Mouse (Mus musculus): ENCODE results near the gene Zfp64. TPM values are rescaled to one million over a fixed set of nuclear protein-coding genes. Genes with fewer than 3 reads are reported as not detected.

Gene Zfp64
- polyA plus RNA-seq, 1 experiment from 2014 or later = 30.8 TPM

DNA sequence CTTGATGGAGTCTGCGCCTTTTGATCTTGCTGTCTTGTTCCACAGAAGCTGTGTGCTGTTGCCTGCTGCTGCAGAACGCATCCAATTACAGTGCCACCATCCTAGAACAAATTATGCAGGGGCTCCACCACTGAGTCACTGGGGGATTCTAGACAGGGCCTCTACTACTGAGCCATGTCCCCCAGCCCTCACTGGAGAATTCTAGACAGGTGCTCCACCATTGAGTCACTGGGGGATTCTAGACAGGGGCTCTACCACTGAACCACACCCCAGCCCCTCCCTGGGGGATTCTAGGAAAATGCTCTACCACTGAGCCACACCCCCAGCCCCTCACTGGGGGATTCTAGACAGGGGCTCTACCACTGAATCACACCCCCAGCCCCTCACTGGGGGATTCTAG is 63.3 kb downstream of the Zfp64 start:
- no peaks in the 10 kb centered on the region for H3K36me3 ChIP-seq (ENCODE audit: control insufficient read depth, insufficient read depth, low read length)
- no peak overlapping the region for H3K27ac ChIP-seq (ENCODE audit: low read depth, low read length)
- no peaks in the 10 kb centered on the region for H3K9me3 ChIP-seq (ENCODE audit: control insufficient read depth, low read length)
- H3K27me3 ChIP-seq (replicated peaks; ENCODE audit: control insufficient read depth, insufficient read depth, low read length) = no peaks in the 10 kb centered on the region
- no peak overlapping the region for H3K4me3 ChIP-seq (ENCODE audit: low read length)
- WGBS = 61% methylated on average over 2 of the region's 2 CpGs
- no peaks in the 10 kb centered on the region for H3K4me1 ChIP-seq (ENCODE audit: control insufficient read depth, insufficient read depth, low read depth, low read length)
- no peak overlapping the region for H3K4me2 ChIP-seq (ENCODE audit: low read length)
- ATAC-seq = no peak
- H3K9ac ChIP-seq (ENCODE audit: low read depth, low read length) = no peak overlapping the region

- H3K27ac ChIP-seq (ENCODE audit: low read depth, low read length) = no peak overlapping the region
- H3K36me3 ChIP-seq (ENCODE audit: control insufficient read depth, insufficient read depth, low read length) = no peaks in the 10 kb centered on the region
- H3K9me3 ChIP-seq (ENCODE audit: control insufficient read depth, low read length) = no peaks in the 10 kb centered on the region
- H3K27me3 ChIP-seq (replicated peaks; ENCODE audit: control insufficient read depth, insufficient read depth, low read length) = no peaks in the 10 kb centered on the region
- no peak for ATAC-seq
- H3K4me2 ChIP-seq (ENCODE audit: low read length) = no peak overlapping the region
- H3K4me3 ChIP-seq (ENCODE audit: low read length) = no peak overlapping the region
- H3K4me1 ChIP-seq (ENCODE audit: control insufficient read depth, insufficient read depth, low read depth, low read length) = no peaks in the 10 kb centered on the region
- WGBS = 62% methylated on average over 8 of the region's 8 CpGs
- no peak overlapping the region for H3K9ac ChIP-seq (ENCODE audit: low read depth, low read length)
Observed at GRCm38 (mm10) chr2:168884641-168885040, 70.7 kb downstream of the Zfp64 start.

- no peaks in the 10 kb centered on the region for H3K36me3 ChIP-seq (ENCODE audit: control insufficient read depth, insufficient read depth, low read length)
- H3K4me3 ChIP-seq (ENCODE audit: low read length) = no peak overlapping the region
- no peak overlapping the region for H3K27ac ChIP-seq (ENCODE audit: low read depth, low read length)
- WGBS = 88% methylated on average over 1 of the region's 1 CpGs
- no peaks in the 10 kb centered on the region for H3K9me3 ChIP-seq (ENCODE audit: control insufficient read depth, low read length)
- H3K4me2 ChIP-seq (ENCODE audit: low read length) = no peak overlapping the region
- H3K4me1 ChIP-seq (ENCODE audit: control insufficient read depth, insufficient read depth, low read depth, low read length) = no peaks in the 10 kb centered on the region
- no peaks in the 10 kb centered on the region for H3K27me3 ChIP-seq (replicated peaks; ENCODE audit: control insufficient read depth, insufficient read depth, low read length)
- ATAC-seq = no peak
- no peak overlapping the region for H3K9ac ChIP-seq (ENCODE audit: low read depth, low read length)
Observed at GRCm38 (mm10) chr2:168882997-168883396, 72.4 kb downstream of the Zfp64 start.

GRCm38 (mm10) chr2:168881927-168882326 is 73.5 kb downstream of the Zfp64 start:
- 46% methylated on average over 5 of the region's 5 CpGs for WGBS
- H3K4me3 ChIP-seq (ENCODE audit: low read length) = no peak overlapping the region
- H3K27me3 ChIP-seq (replicated peaks; ENCODE audit: control insufficient read depth, insufficient read depth, low read length) = no peaks in the 10 kb centered on the region
- H3K9ac ChIP-seq (ENCODE audit: low read depth, low read length) = no peak overlapping the region
- no peaks in the 10 kb centered on the region for H3K9me3 ChIP-seq (ENCODE audit: control insufficient read depth, low read length)
- ATAC-seq = no peak
- no peak overlapping the region for H3K27ac ChIP-seq (ENCODE audit: low read depth, low read length)
- no peaks in the 10 kb centered on the region for H3K4me1 ChIP-seq (ENCODE audit: control insufficient read depth, insufficient read depth, low read depth, low read length)
- H3K4me2 ChIP-seq (ENCODE audit: low read length) = no peak overlapping the region
- no peaks in the 10 kb centered on the region for H3K36me3 ChIP-seq (ENCODE audit: control insufficient read depth, insufficient read depth, low read length)

DNA sequence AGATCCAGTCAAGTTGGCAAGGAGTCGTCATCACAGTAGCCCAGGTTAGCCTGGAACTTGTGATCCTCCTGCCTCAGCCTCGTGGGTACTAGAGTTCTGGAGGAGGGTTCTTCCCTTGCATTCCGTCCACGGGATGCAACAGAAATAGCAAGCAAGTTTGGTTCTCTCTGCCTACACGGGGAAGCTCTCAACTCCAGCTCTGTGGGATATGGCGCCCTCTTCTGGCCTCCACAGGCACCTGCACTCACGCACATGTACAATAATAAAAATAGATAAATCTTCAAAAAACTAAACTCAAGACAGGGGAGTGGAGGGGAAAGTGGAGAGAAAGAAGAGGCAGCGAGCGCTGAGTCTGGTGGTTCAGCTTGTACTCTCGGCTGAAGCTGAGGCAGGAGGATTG is 75.8 kb downstream of the Zfp64 start:
- H3K4me3 ChIP-seq (ENCODE audit: low read length) = no peak overlapping the region
- no peaks in the 10 kb centered on the region for H3K27me3 ChIP-seq (replicated peaks; ENCODE audit: control insufficient read depth, insufficient read depth, low read length)
- H3K36me3 ChIP-seq (ENCODE audit: control insufficient read depth, insufficient read depth, low read length) = no peaks in the 10 kb centered on the region
- H3K4me2 ChIP-seq (ENCODE audit: low read length) = no peak overlapping the region
- WGBS = 89% methylated on average over 10 of the region's 10 CpGs
- no peaks in the 10 kb centered on the region for H3K4me1 ChIP-seq (ENCODE audit: control insufficient read depth, insufficient read depth, low read depth, low read length)
- H3K9ac ChIP-seq (ENCODE audit: low read depth, low read length) = no peak overlapping the region
- ATAC-seq = no peak
- H3K9me3 ChIP-seq (ENCODE audit: control insufficient read depth, low read length) = no peaks in the 10 kb centered on the region
- H3K27ac ChIP-seq (ENCODE audit: low read depth, low read length) = no peak overlapping the region

DNA sequence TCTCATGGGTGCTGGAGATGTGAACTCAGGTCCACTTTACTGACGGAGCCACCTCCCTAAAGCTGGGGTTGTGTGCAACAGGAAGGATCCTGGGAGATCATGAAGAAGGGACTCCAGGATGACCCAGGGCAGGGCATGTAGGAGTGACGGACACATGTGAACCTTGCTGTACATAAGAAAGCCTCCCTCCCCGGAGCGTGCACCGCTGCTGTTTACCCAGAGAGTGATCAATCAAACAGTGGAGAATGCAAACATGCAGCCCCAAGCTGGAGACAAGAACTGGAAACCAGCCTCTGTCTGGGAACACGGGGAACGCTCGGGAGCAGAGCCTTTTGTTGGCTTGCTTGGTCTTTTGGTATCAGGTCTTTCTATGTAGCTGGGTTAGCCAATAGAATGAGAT is 76.7 kb downstream of the Zfp64 start:
- H3K27me3 ChIP-seq (replicated peaks; ENCODE audit: control insufficient read depth, insufficient read depth, low read length) = no peaks in the 10 kb centered on the region
- H3K9me3 ChIP-seq (ENCODE audit: control insufficient read depth, low read length) = no peaks in the 10 kb centered on the region
- 73% methylated on average over 8 of the region's 8 CpGs for WGBS
- H3K4me2 ChIP-seq (ENCODE audit: low read length) = no peak overlapping the region
- H3K4me1 ChIP-seq (ENCODE audit: control insufficient read depth, insufficient read depth, low read depth, low read length) = no peaks in the 10 kb centered on the region
- H3K27ac ChIP-seq (ENCODE audit: low read depth, low read length) = no peak overlapping the region
- H3K9ac ChIP-seq (ENCODE audit: low read depth, low read length) = no peak overlapping the region
- no peaks in the 10 kb centered on the region for H3K36me3 ChIP-seq (ENCODE audit: control insufficient read depth, insufficient read depth, low read length)
- ATAC-seq = no peak
- H3K4me3 ChIP-seq (ENCODE audit: low read length) = no peak overlapping the region

DNA sequence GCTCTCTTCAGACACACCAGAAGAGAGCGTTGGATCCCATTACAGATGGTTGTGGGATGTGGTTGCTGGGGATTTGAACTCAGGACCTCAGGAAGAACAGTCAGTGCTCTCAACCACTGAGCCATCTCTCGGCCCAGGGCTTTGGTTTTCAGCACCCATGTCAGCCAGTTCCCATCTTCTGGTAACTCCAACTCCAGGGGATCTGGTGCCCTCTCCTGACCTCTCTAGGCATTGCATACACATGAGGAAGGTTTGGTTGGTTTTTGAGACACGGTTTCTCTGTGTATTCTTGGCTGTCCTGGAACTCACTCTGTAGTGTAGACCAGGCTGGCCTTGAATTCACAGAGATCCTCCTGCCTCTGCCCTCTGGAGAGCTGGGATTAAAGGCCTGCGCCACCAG is 77.2 kb downstream of the Zfp64 start:
- no peak overlapping the region for H3K9ac ChIP-seq (ENCODE audit: low read depth, low read length)
- no peaks in the 10 kb centered on the region for H3K27me3 ChIP-seq (replicated peaks; ENCODE audit: control insufficient read depth, insufficient read depth, low read length)
- no peaks in the 10 kb centered on the region for H3K9me3 ChIP-seq (ENCODE audit: control insufficient read depth, low read length)
- 80% methylated on average over 4 of the region's 4 CpGs for WGBS
- ATAC-seq = no peak
- no peak overlapping the region for H3K4me3 ChIP-seq (ENCODE audit: low read length)
- no peak overlapping the region for H3K4me2 ChIP-seq (ENCODE audit: low read length)
- no peak overlapping the region for H3K27ac ChIP-seq (ENCODE audit: low read depth, low read length)
- H3K36me3 ChIP-seq (ENCODE audit: control insufficient read depth, insufficient read depth, low read length) = no peaks in the 10 kb centered on the region
- no peaks in the 10 kb centered on the region for H3K4me1 ChIP-seq (ENCODE audit: control insufficient read depth, insufficient read depth, low read depth, low read length)

GRCm38 (mm10) chr2:168876631-168877030 is 78.8 kb downstream of the Zfp64 start:
- Histone ChIP-seq H3K9me3 (ENCODE audit: control insufficient read depth, low read length) (no peaks in the 10 kb centered on the region), H3K27me3 (replicated peaks; ENCODE audit: control insufficient read depth, insufficient read depth, low read length) (no peaks in the 10 kb centered on the region), H3K9ac (ENCODE audit: low read depth, low read length) (no peak overlapping the region), H3K27ac (ENCODE audit: low read depth, low read length) (no peak overlapping the region), H3K36me3 (ENCODE audit: control insufficient read depth, insufficient read depth, low read length) (no peaks in the 10 kb centered on the region), H3K4me3 (ENCODE audit: low read length) (no peak overlapping the region), H3K4me2 (ENCODE audit: low read length) (no peak overlapping the region), H3K4me1 (ENCODE audit: control insufficient read depth, insufficient read depth, low read depth, low read length) (peaks cover 7% of the 10 kb centered on the region)
- WGBS = 83% methylated on average over 10 of the region's 10 CpGs
- no peak for ATAC-seq

GRCm38 (mm10) chr2:168874498-168874897 is 80.9 kb downstream of the Zfp64 start:
- no peaks in the 10 kb centered on the region for H3K36me3 ChIP-seq (ENCODE audit: control insufficient read depth, insufficient read depth, low read length)
- H3K9ac ChIP-seq (ENCODE audit: low read depth, low read length) = no peak overlapping the region
- ATAC-seq = no peak
- H3K4me3 ChIP-seq (ENCODE audit: low read length) = no peak overlapping the region
- no peak overlapping the region for H3K27ac ChIP-seq (ENCODE audit: low read depth, low read length)
- no peaks in the 10 kb centered on the region for H3K9me3 ChIP-seq (ENCODE audit: control insufficient read depth, low read length)
- H3K4me1 ChIP-seq (ENCODE audit: control insufficient read depth, insufficient read depth, low read depth, low read length) = peaks cover 7% of the 10 kb centered on the region
- no peaks in the 10 kb centered on the region for H3K27me3 ChIP-seq (replicated peaks; ENCODE audit: control insufficient read depth, insufficient read depth, low read length)
- WGBS = 77% methylated on average over 6 of the region's 6 CpGs
- no peak overlapping the region for H3K4me2 ChIP-seq (ENCODE audit: low read length)

All from hindbrain, embryonic 16.5 days (tissue).